Mouse (Mus musculus) megakaryocyte, adult 5-6 weeks (primary cell): ENCODE results near the gene Pax8. TPM values are rescaled to one million over a fixed set of nuclear protein-coding genes. Genes with fewer than 3 reads are reported as not detected.

Source experiments
- ATAC-seq: 2 replicates; pipeline ENCODE4 v1.8.0; 2016; ENCODE audit warnings: mild to moderate bottlenecking, inconsistent platforms; ENCODE audit not compliant: poor library complexity, severe bottlenecking
- total RNA-seq, 2 experiments: library from RNA; stranded (forward) in 1 of 2; stranded (reverse) in 1 of 2; fragments of 153-499, 151-499 nt in 1 of 2; fragments of 221-1000, 200-1000 nt in 1 of 2; gene quantifications; 2 replicates each; pipeline versions ENCODE4 v1.2.3 to v1.2.4; 2015 to 2017

Gene Pax8
- 0.52 and 2.4 TPM in 2 replicates for total RNA-seq (2015)
- 0.24 and 0.48 TPM in 2 replicates for total RNA-seq (2017)

GRCm38 (mm10) chr2:24475420-24475819 lies at the start of gene Pax8:
Gene Pax8 (minus strand): TSS chr2:24475599.
- ATAC-seq = no peak

- no peak for ATAC-seq
These were observed 46.2 kb upstream of the Pax8 start for GRCm38 (mm10) chr2:24521430-24522226.

- no peak for ATAC-seq
These were observed 45.3 kb upstream of the Pax8 start for GRCm38 (mm10) chr2:24520576-24521272.

- no peak for ATAC-seq
These were observed 41.5 kb upstream of the Pax8 start for GRCm38 (mm10) chr2:24516946-24517345.

- no peak for ATAC-seq
These were observed 32.0 kb upstream of the Pax8 start for GRCm38 (mm10) chr2:24507359-24507758.

- ATAC-seq = no peak
These were observed 27.6 kb upstream of the Pax8 start for GRCm38 (mm10) chr2:24502963-24503471.

GRCm38 (mm10) chr2:24500921-24501320 lies 25.5 kb upstream of the Pax8 start:
- no peak for ATAC-seq

- no peak for ATAC-seq
These were observed 15.2 kb upstream of the Pax8 start for GRCm38 (mm10) chr2:24490564-24490963.

GRCm38 (mm10) chr2:24488660-24489059 lies 13.3 kb upstream of the Pax8 start:
- ATAC-seq = no peak

- ATAC-seq = no peak
These were observed 11.8 kb upstream of the Pax8 start for GRCm38 (mm10) chr2:24487056-24487825.

- ATAC-seq = no peak
These were observed 10.0 kb upstream of the Pax8 start for GRCm38 (mm10) chr2:24485398-24485797.

GRCm38 (mm10) chr2:24479906-24480305 lies 4.5 kb upstream of the Pax8 start:
- ATAC-seq = no peak

GRCm38 (mm10) chr2:24479151-24479550 lies 3.8 kb upstream of the Pax8 start:
- ATAC-seq = no peak

- ATAC-seq = no peak
These were observed 3.2 kb upstream of the Pax8 start for GRCm38 (mm10) chr2:24478611-24479010.

GRCm38 (mm10) chr2:24474514-24475378 lies 653 bp downstream of the Pax8 start:
- no peak for ATAC-seq

- ATAC-seq = no peak
These were observed 1.5 kb downstream of the Pax8 start for GRCm38 (mm10) chr2:24473641-24474511.

- ATAC-seq = no peak
These were observed 2.7 kb downstream of the Pax8 start for GRCm38 (mm10) chr2:24472677-24473076.

- ATAC-seq = no peak
These were observed 3.3 kb downstream of the Pax8 start for GRCm38 (mm10) chr2:24472111-24472510.

- no peak for ATAC-seq
These were observed 6.3 kb downstream of the Pax8 start for GRCm38 (mm10) chr2:24469102-24469501.
